Mouse (Mus musculus) embryonic facial prominence, embryonic 12.5 days (tissue): ENCODE measurements around the gene Tmed9. TPM values are rescaled to one million over a fixed set of nuclear protein-coding genes. Genes with fewer than 3 reads are reported as not detected.
"Not testable (repeated sequence)": the region's sequence is repeated elsewhere in the genome, so short reads cannot be mapped to it uniquely, and the experiment has no call there.

Experiments used
- ATAC-seq: fragments of 200-750 bp; cut with Nextera tagmentation; 2 replicates; pipeline ENCODE4 v1.8.0; 2017; ENCODE audit not compliant: insufficient number of reproducible peaks, insufficient read depth, low FRiP score, low TSS enrichment
- H3K27ac ChIP-seq: fragments of 300-500 bp; sonication (generic); 2 replicates; pipeline ENCODE4 v1.5.1; 2016; ENCODE audit warnings: mild to moderate bottlenecking
- H3K27me3 ChIP-seq: fragments of 300-500 bp; sonication (generic); 2 replicates; pipeline ENCODE4 v1.6.1; 2016; ENCODE audit warnings: mild to moderate bottlenecking, moderate library complexity
- H3K36me3 ChIP-seq: fragments of 300-500 bp; sonication (generic); 2 replicates; pipeline ENCODE4 v1.6.1; 2016; ENCODE audit warnings: mild to moderate bottlenecking
- H3K4me1 ChIP-seq: fragments of 300-500 bp; sonication (generic); 2 replicates; pipeline ENCODE4 v1.6.1; 2016
- H3K4me2 ChIP-seq: fragments of 300-500 bp; sonication (generic); replicated peaks from 2 replicates; pipeline ENCODE4 v1.6.1; 2016; ENCODE audit warnings: mild to moderate bottlenecking, moderate library complexity
- H3K4me3 ChIP-seq: fragments of 300-500 bp; sonication (generic); 2 replicates; pipeline ENCODE4 v1.5.1; 2016; ENCODE audit warnings: mild to moderate bottlenecking
- H3K9ac ChIP-seq: fragments of 300-500 bp; sonication (generic); 2 replicates; pipeline ENCODE4 v1.6.1; 2016; ENCODE audit warnings: mild to moderate bottlenecking, moderate library complexity
- H3K9me3 ChIP-seq: fragments of 300-500 bp; sonication (generic); 2 replicates; pipeline ENCODE4 v1.6.1; 2016; ENCODE audit warnings: mild to moderate bottlenecking, moderate library complexity
- WGBS: fragments of 180-500 bp; shearing (Covaris S2); methylation state at CpG from one replicate; pipeline ENCODE4 v1.1.7; 2016; 5-methylcytosine and 5-hydroxymethylcytosine counted together
- polyA plus RNA-seq: library from polyadenylated mRNA; unstranded; fragments of >200 nt; fragmentation: Nextera tagmentation; extraction: Ambion mirVana; gene quantifications from 2 replicates; pipeline ENCODE4 v1.2.1, GENCODE M21; 2016

The Tmed9 gene
- polyA plus RNA-seq, 1 experiment from 2014 or later, result 127 TPM

DNA sequence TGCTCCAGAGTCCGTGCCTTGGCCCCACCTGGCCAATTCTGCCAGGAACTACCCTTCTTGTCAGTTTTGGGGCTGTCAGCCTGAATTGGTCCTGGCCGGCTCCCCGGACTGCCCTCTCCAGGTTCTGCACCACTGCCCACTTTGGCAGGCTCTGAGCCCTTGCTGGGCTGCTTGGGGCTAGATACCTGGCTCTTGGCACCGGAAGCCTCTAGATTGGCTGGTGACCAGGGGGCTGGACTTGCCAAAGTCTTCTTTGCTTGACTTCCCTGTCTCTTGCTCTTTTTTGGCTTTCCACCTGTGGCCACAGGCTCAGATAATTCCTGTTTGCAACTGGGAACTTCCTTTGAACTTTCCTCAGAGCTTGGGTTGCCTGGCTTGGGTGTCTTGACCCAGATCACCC is 30.6 kb upstream of the Tmed9 start:
- Histone ChIP-seq H3K27ac (no peak overlapping the region), H3K4me2 (no peak overlapping the region), H3K9ac (no peak overlapping the region), H3K4me3 (no peak overlapping the region), H3K9me3 (no peaks in the 10 kb centered on the region), H3K4me1 (no peaks in the 10 kb centered on the region), H3K36me3 (peaks cover 91% of the 10 kb centered on the region), H3K27me3 (no peaks in the 10 kb centered on the region)
- no peak for ATAC-seq
- 92% methylated on average over 4 of the region's 4 CpGs for WGBS

DNA sequence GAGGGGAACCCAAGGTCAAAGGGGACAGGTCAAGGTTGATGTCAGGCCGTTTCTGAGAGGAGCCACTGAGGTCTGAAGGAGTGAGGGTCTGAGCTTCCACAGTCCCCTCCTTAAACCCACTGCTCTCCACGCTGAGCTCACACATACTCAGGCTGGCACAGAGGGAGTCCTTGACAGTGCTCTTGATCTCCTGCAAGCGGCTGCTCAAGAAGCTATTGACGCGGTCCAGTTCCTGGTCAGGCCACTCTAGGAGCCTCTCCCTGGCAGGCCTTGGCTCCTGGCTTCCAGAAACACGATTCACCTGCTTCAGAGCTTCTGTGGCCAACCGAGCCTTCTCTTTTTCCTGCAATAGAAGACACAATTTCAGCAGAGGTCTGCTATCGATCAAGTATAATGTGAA is 30.1 kb upstream of the Tmed9 start:
- no peak for ATAC-seq
- Histone ChIP-seq H3K36me3 (peaks cover 92% of the 10 kb centered on the region), H3K27me3 (no peaks in the 10 kb centered on the region), H3K4me3 (no peak overlapping the region), H3K4me1 (no peaks in the 10 kb centered on the region), H3K4me2 (no peak overlapping the region), H3K9ac (no peak overlapping the region), H3K9me3 (no peaks in the 10 kb centered on the region), H3K27ac (no peak overlapping the region)
- WGBS, result 93% methylated on average over 8 of the region's 8 CpGs

DNA sequence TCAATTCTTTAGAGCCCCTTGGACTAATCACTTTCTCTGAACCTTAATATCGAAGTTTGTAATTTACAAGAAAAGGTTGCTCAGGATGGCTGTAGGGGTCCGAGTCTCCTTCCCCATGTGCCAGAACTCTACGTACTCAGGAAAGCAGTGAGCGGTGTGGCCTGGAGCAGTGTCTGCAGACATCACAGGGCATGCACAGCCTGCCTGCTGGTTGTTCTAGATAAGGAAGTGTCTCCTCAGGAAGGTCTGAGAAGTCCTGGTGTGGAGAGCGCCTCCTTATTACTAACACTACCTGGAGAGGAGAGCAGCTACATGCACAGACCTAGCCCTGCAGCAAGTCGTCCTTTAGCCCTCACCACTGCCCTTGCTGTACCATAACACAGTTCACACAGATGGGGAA is 28.7 kb upstream of the Tmed9 start:
- Histone ChIP-seq H3K4me1 (no peaks in the 10 kb centered on the region), H3K27ac (no peak overlapping the region), H3K4me3 (no peak overlapping the region), H3K4me2 (no peak overlapping the region), H3K36me3 (peaks cover 92% of the 10 kb centered on the region), H3K9ac (no peak overlapping the region), H3K9me3 (no peaks in the 10 kb centered on the region), H3K27me3 (no peaks in the 10 kb centered on the region)
- no peak for ATAC-seq
- WGBS, result 91% methylated on average over 6 of the region's 6 CpGs

DNA sequence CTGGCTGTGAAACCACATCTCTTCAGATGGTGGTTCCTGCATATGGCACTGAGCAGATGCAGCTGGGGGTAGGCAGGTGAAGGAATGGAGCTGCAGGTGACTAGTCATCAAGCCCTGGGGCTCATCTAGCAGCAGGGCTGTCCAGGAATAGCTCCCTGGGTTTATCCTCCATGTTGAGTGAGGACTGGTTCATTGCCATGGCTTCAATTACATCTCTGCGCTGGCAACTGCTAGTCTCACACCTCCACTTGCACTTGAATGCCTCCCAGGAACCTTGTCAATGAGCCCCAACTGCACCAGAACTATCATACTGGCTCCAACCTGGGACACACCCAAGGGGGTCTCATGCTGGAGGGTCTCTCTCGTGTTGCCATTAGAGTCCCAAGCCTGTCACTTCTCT is 25.6 kb upstream of the Tmed9 start:
- peaks cover 84% of the 10 kb centered on the region for H3K36me3 ChIP-seq
- WGBS, result 92% methylated on average over 2 of the region's 2 CpGs

DNA sequence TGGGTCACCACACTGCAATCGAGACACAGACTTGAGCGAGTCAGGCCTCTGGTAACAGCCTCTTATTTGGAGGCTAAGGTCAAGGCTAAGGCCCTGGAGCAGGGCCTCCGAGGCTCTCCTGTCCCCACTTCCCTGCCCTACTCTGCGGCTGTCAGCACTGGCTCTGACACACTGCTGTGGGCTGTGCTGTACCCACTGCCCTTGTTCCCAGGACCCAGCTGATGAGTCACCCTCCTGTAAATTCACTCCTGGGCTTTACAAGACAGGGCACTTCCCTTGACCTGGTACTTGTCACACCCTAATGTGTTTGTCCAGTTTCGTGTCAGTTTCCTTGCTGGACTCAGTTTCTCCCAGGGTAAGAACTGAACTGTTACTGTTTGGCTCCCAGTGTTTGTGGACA is 25.1 kb upstream of the Tmed9 start:
- Histone ChIP-seq H3K4me3 (no peak overlapping the region), H3K4me1 (no peaks in the 10 kb centered on the region), H3K9ac (no peak overlapping the region), H3K9me3 (no peaks in the 10 kb centered on the region), H3K36me3 (peaks cover 84% of the 10 kb centered on the region), H3K4me2 (no peak overlapping the region), H3K27ac (no peak overlapping the region), H3K27me3 (no peaks in the 10 kb centered on the region)
- ATAC-seq, result no peak
- 90% methylated on average over 5 of the region's 5 CpGs for WGBS

More for the DNA sequence above, 25.6 kb upstream of the Tmed9 start:
- no peaks in the 10 kb centered on the region for H3K9me3 ChIP-seq
- ATAC-seq, result no peak
- no peak overlapping the region for H3K4me3 ChIP-seq
- no peak overlapping the region for H3K27ac ChIP-seq
- H3K4me2 ChIP-seq, result no peak overlapping the region
- H3K9ac ChIP-seq, result no peak overlapping the region
- H3K27me3 ChIP-seq, result no peaks in the 10 kb centered on the region
- H3K4me1 ChIP-seq, result no peaks in the 10 kb centered on the region

DNA sequence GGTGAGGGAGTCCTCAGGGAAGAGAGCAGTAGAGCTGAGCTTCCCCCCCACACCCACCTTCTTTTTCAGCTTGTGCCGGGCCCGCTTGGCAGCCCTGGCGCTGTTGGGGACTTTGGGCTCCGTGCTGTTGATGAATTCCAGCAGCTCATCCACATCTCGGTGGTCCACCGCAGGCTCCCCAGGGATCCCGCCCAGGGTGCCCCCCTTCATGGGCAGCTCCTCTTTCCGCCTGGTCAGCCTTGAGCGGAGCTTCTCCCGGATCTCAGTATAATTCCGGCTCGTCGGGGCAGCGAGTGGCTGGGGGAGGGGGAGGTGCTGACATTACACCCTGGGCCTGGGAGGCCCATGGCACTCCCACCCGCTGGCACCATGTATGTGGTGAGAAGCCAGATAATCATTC is 24.5 kb upstream of the Tmed9 start:
- 85% methylated on average over 15 of the region's 15 CpGs for WGBS
- Histone ChIP-seq H3K4me1 (no peaks in the 10 kb centered on the region), H3K27ac (no peak overlapping the region), H3K9ac (no peak overlapping the region), H3K4me3 (no peak overlapping the region), H3K36me3 (peaks cover 84% of the 10 kb centered on the region), H3K4me2 (no peak overlapping the region), H3K9me3 (no peaks in the 10 kb centered on the region), H3K27me3 (no peaks in the 10 kb centered on the region)
- no peak for ATAC-seq

DNA sequence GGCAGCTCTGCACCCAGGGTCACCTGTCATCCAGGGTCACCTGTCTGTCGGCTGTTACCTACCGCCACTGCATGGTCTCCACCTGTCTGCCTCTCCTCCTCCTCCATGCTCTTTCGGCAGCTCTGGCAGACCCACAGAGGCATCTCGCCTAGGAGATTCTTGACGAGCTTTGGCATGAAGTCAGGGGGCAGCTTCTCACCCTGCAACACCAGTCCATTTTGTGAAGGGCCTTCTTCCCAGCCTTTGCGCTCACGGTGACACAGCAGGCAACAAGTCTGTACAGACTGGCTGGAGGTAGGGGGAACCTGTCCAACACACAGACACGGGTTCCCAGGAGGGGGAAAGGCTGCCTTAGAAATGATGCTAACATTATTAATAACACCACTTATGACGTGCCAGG is 17.6 kb upstream of the Tmed9 start:
- H3K9ac ChIP-seq, result no peak overlapping the region
- no peaks in the 10 kb centered on the region for H3K9me3 ChIP-seq
- no peak overlapping the region for H3K4me3 ChIP-seq
- ATAC-seq, result no peak
- H3K36me3 ChIP-seq, result peaks cover 52% of the 10 kb centered on the region
- H3K27ac ChIP-seq, result no peak overlapping the region
- H3K27me3 ChIP-seq, result no peaks in the 10 kb centered on the region
- H3K4me2 ChIP-seq, result no peak overlapping the region
- WGBS, result 92% methylated on average over 9 of the region's 9 CpGs
- no peaks in the 10 kb centered on the region for H3K4me1 ChIP-seq

DNA sequence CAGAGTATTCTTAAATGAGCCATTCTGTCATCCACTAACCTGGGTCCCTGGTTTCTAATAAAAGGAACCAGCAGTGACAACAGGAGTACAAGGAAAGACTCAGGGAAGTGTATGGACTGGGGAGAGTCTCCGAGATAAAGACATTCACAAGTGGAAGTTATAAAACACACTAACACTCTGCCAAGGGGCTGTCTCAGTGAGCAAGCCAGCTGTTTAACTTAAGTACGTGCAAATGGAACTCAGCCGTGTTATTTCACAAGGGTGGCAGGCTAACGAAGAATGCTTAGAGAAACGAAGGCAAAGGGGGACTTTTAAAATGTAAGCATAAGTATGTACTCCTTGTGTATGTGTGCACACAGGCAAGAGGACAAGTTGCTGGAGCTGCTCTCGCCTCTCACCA is 16.0 kb upstream of the Tmed9 start:
- Histone ChIP-seq H3K9me3 (no peaks in the 10 kb centered on the region), H3K4me1 (no peaks in the 10 kb centered on the region), H3K4me3 (no peak overlapping the region), H3K36me3 (peaks cover 50% of the 10 kb centered on the region), H3K27ac (no peak overlapping the region), H3K9ac (no peak overlapping the region), H3K4me2 (no peak overlapping the region), H3K27me3 (no peaks in the 10 kb centered on the region)
- no peak for ATAC-seq
- WGBS, result 88% methylated on average over 6 of the region's 6 CpGs

DNA sequence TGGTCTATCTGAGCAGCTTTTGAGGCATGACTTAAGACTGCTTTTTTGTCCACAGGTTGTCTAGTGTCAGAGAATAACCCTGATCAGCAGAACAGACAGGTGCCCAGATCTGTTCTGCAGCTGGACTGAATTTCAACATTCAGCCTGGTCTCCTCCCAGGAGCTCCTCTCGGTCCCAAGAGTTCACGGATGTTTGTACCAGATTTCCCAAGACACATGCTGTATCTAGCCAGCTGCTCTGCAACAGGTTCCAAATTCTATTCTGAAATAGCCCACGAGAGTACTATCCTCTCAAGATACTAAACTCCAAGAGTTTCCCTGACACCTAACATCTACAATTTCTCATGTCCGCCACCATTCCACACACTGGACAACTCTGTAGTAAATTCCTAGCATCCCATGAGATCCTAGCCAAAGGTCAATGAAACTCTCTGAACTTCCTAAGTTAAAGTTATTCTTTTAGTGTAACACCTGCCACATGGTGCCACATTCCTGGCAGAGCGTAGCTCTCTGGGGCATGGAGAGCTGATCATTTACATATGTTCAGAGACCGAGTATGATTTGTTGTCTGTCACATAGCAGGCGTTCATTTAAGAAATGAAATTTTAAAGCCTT is 10.2 kb upstream of the Tmed9 start:
- no peaks in the 10 kb centered on the region for H3K9me3 ChIP-seq
- no peak for ATAC-seq
- no peak overlapping the region for H3K4me3 ChIP-seq
- 64% methylated on average over 7 of the region's 7 CpGs for WGBS
- H3K27me3 ChIP-seq, result no peaks in the 10 kb centered on the region
- H3K9ac ChIP-seq, result no peak overlapping the region
- H3K36me3 ChIP-seq, result peaks cover 24% of the 10 kb centered on the region; the same call in 1 of the 2 replicates
- H3K4me1 ChIP-seq, result no peaks in the 10 kb centered on the region
- no peak overlapping the region for H3K27ac ChIP-seq
- no peak overlapping the region for H3K4me2 ChIP-seq

DNA sequence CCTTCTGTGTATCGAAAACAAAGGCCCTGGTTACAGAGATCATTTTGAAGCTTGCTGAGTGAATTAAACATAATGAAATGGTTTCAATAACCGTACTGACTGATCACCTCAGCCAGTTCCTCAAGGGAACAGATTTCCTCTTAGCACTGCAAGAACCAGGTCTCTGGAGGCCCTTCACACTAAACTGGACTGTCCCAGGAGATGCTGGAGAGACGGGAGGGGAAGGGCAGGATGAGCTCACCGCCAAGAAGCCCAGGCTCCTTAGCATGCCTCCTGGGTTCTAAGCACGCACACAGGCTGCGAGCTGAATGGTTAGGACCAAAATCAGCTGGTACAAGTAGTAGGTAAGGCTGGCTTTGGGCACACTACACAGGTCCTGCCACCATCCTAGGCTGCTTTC is 6.5 kb upstream of the Tmed9 start:
- Histone ChIP-seq H3K9me3 (no peaks in the 10 kb centered on the region), H3K36me3 (peaks cover 13% of the 10 kb centered on the region; the same call in 1 of the 2 replicates), H3K4me1 (peaks cover 13% of the 10 kb centered on the region), H3K4me3 (no peak overlapping the region), H3K4me2 (no peak overlapping the region), H3K27me3 (no peaks in the 10 kb centered on the region), H3K27ac (no peak overlapping the region), H3K9ac (no peak overlapping the region)
- 90% methylated on average over 6 of the region's 6 CpGs for WGBS
- no peak for ATAC-seq

DNA sequence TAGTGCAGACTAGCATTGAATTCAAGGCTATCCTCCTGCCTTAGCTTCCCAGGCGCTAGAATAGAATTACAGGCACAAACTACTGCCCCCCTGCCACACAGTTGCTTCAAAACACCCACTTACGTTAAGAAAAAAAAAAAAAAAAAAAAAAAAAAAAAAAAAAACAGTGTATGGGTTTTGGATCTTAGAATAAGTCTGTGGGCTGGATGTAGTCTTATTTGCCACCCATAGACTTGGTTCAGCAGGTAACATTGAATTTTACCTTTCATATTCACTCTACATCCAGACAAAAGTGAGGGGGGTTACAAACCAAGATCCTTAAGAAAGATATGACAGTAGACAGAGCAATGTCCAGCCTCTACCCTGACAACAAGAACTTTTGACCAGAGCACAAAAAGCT is 5.6 kb upstream of the Tmed9 start:
- no peak overlapping the region for H3K4me2 ChIP-seq
- H3K27ac ChIP-seq, result no peak overlapping the region
- 83% methylated on average over 2 of the region's 2 CpGs for WGBS
- no peak overlapping the region for H3K9ac ChIP-seq
- H3K36me3 ChIP-seq, result peaks cover 13% of the 10 kb centered on the region; the same call in 1 of the 2 replicates
- no peaks in the 10 kb centered on the region for H3K9me3 ChIP-seq
- H3K27me3 ChIP-seq, result no peaks in the 10 kb centered on the region
- peaks cover 16% of the 10 kb centered on the region for H3K4me1 ChIP-seq
- no peak overlapping the region for H3K4me3 ChIP-seq
- no peak for ATAC-seq

DNA sequence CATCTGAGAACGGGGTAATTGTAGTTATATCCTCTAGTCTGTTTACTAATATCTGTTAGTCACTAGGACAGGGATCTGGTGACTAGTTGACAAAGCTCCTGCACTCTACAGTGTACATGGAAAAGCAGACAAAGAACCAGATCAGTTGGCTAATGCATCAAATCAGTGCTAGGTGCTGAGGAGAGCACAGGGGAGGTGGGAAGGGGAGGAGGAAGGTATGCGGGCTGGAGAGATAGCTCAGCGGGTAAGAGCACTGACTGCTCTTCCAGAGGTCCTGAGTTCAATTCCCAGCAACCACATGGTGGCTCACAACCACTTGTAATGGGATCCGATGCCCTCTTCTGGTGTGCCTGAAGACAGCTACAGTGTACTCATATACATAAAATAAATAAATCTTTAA is 5.0 kb upstream of the Tmed9 start:
- H3K27ac ChIP-seq, H3K27me3 ChIP-seq, H3K4me3 ChIP-seq, H3K4me2 ChIP-seq, H3K9ac ChIP-seq, H3K9me3 ChIP-seq, ATAC-seq: not testable (repeated sequence)
- peaks cover 16% of the 10 kb centered on the region for H3K4me1 ChIP-seq
- WGBS, result 90% methylated on average over 4 of the region's 4 CpGs
- peaks cover 13% of the 10 kb centered on the region; the same call in 1 of the 2 replicates for H3K36me3 ChIP-seq
